Mouse (Mus musculus): ENCODE measurements around the gene Zbtb24. TPM values are rescaled to one million over a fixed set of nuclear protein-coding genes. Genes with fewer than 3 reads are reported as not detected.
A peak's percentile ranks its signal among the peaks of the same experiment; 100 is the strongest.

Zbtb24 gene
- polyA plus RNA-seq, 1 experiment from 2014 or later, result 17.3 TPM

- H3K4me2 ChIP-seq, result no peak overlapping the region
- no peak overlapping the region for H3K4me3 ChIP-seq (replicated peaks)
- H3K9me3 ChIP-seq, result no peaks in the 10 kb centered on the region
- H3K4me1 ChIP-seq, result peaks cover 13% of the 10 kb centered on the region; the same call in 1 of the 2 replicates
- H3K27ac ChIP-seq, result no peak overlapping the region
- H3K36me3 ChIP-seq, result no peaks in the 10 kb centered on the region
- no peak overlapping the region for H3K9ac ChIP-seq
- H3K27me3 ChIP-seq (replicated peaks), result no peaks in the 10 kb centered on the region
- ATAC-seq (ENCODE audit: insufficient read depth, low FRiP score, low read depth), result no peak
Observed at GRCm38 (mm10) chr10:41472534-41472933, 22.4 kb downstream of the Zbtb24 start.

- Histone ChIP-seq H3K9ac (no peak overlapping the region), H3K27ac (no peak overlapping the region), H3K36me3 (no peaks in the 10 kb centered on the region), H3K4me3 (replicated peaks) (no peak overlapping the region), H3K9me3 (no peaks in the 10 kb centered on the region), H3K4me2 (no peak overlapping the region), H3K4me1 (peaks cover 18% of the 10 kb centered on the region), H3K27me3 (replicated peaks) (no peaks in the 10 kb centered on the region)
- WGBS, result 71% methylated on average over 5 of the region's 5 CpGs
- ATAC-seq (ENCODE audit: insufficient read depth, low FRiP score, low read depth), result no peak
Observed at GRCm38 (mm10) chr10:41472962-41473481, 22.8 kb downstream of the Zbtb24 start.

GRCm38 (mm10) chr10:41473782-41474468, 23.7 kb downstream of the Zbtb24 start:
- Histone ChIP-seq H3K4me3 (replicated peaks) (no peak overlapping the region), H3K27me3 (replicated peaks) (no peaks in the 10 kb centered on the region), H3K4me2 (no peak overlapping the region), H3K9me3 (no peaks in the 10 kb centered on the region), H3K9ac (no peak overlapping the region), H3K4me1 (peaks cover 20% of the 10 kb centered on the region), H3K36me3 (no peaks in the 10 kb centered on the region), H3K27ac (peak overlapping the region; percentile 51; the same call in 1 of the 2 replicates)
- ATAC-seq (ENCODE audit: insufficient read depth, low FRiP score, low read depth), result no peak
- WGBS, result 63% methylated on average over 6 of the region's 6 CpGs

- peaks cover 20% of the 10 kb centered on the region for H3K4me1 ChIP-seq
- H3K4me3 ChIP-seq (replicated peaks), result no peak overlapping the region
- 0 out of 2 replicates have a peak, but pooled peaks cover 1% of the 10 kb centered on the region for H3K36me3 ChIP-seq
- H3K9me3 ChIP-seq, result no peaks in the 10 kb centered on the region
- no peak overlapping the region; the same call in 1 of the 2 replicates for H3K4me2 ChIP-seq
- no peaks in the 10 kb centered on the region for H3K27me3 ChIP-seq (replicated peaks)
- WGBS, result 52% methylated on average over 1 of the region's 1 CpGs
- no peak for ATAC-seq (ENCODE audit: insufficient read depth, low FRiP score, low read depth)
- H3K9ac ChIP-seq, result no peak overlapping the region
- H3K27ac ChIP-seq, result peak overlapping the region; percentile 57
Observed at GRCm38 (mm10) chr10:41474981-41475391, 24.8 kb downstream of the Zbtb24 start.

- WGBS, result under 1% methylated on average over 35 of the region's 35 CpGs
- peak within 1 kb of the TSS; percentile 56 for H3K9ac ChIP-seq
- peaks cover 6% of the 10 kb centered on the region; the same call in 1 of the 2 replicates for H3K36me3 ChIP-seq
- peaks cover 20% of the 10 kb centered on the region for H3K4me1 ChIP-seq
- peak within 1 kb of the TSS; percentile 89 for H3K27ac ChIP-seq
- ATAC-seq (ENCODE audit: insufficient read depth, low FRiP score, low read depth), result peak; percentile 66
- H3K27me3 ChIP-seq (replicated peaks), result no peaks in the 10 kb centered on the region
- no peaks in the 10 kb centered on the region for H3K9me3 ChIP-seq
- H3K4me2 ChIP-seq, result peak within 1 kb of the TSS; percentile 91
- peak within 1 kb of the TSS; percentile 64 for H3K4me3 ChIP-seq (replicated peaks)
Observed at GRCm38 (mm10) chr10:41476171-41477017, 26.2 kb downstream of the Zbtb24 start, which contains the start of gene Mical1. TSS of gene Mical1 (plus strand) at chr10:41476314.

GRCm38 (mm10) chr10:41477018-41477277, 26.8 kb downstream of the Zbtb24 start:
- Histone ChIP-seq H3K27ac (peak overlapping the region; percentile 89), H3K9me3 (no peaks in the 10 kb centered on the region), H3K4me2 (peak overlapping the region; percentile 91), H3K4me1 (peaks cover 20% of the 10 kb centered on the region), H3K36me3 (peaks cover 6% of the 10 kb centered on the region; the same call in 1 of the 2 replicates), H3K9ac (peak overlapping the region; percentile 56; the same call in 1 of the 2 replicates), H3K4me3 (replicated peaks) (peak overlapping the region; percentile 64), H3K27me3 (replicated peaks) (no peaks in the 10 kb centered on the region)
- 2% methylated on average over 9 of the region's 9 CpGs for WGBS
- no peak; the same call in 1 of the 2 replicates for ATAC-seq (ENCODE audit: insufficient read depth, low FRiP score, low read depth)

- H3K9ac ChIP-seq, result peak overlapping the region; percentile 56; the same call in 1 of the 2 replicates
- H3K27ac ChIP-seq, result peak overlapping the region; percentile 89
- peak overlapping the region; percentile 64 for H3K4me3 ChIP-seq (replicated peaks)
- peak; percentile 61 for ATAC-seq (ENCODE audit: insufficient read depth, low FRiP score, low read depth)
- peaks cover 20% of the 10 kb centered on the region for H3K4me1 ChIP-seq
- WGBS, result 7% methylated on average over 20 of the region's 20 CpGs
- H3K36me3 ChIP-seq, result peaks cover 6% of the 10 kb centered on the region; the same call in 1 of the 2 replicates
- peak overlapping the region; percentile 91 for H3K4me2 ChIP-seq
- H3K27me3 ChIP-seq (replicated peaks), result no peaks in the 10 kb centered on the region
- H3K9me3 ChIP-seq, result no peaks in the 10 kb centered on the region
Observed at GRCm38 (mm10) chr10:41477278-41478181, 27.3 kb downstream of the Zbtb24 start.

- WGBS, result 83% methylated on average over 3 of the region's 3 CpGs
- Histone ChIP-seq H3K4me2 (no peak overlapping the region), H3K36me3 (peaks cover 23% of the 10 kb centered on the region), H3K4me3 (replicated peaks) (no peak overlapping the region), H3K4me1 (peaks cover 20% of the 10 kb centered on the region), H3K27ac (no peak overlapping the region), H3K9ac (no peak overlapping the region), H3K9me3 (no peaks in the 10 kb centered on the region), H3K27me3 (replicated peaks) (no peaks in the 10 kb centered on the region)
- no peak for ATAC-seq (ENCODE audit: insufficient read depth, low FRiP score, low read depth)
Observed at GRCm38 (mm10) chr10:41479961-41480360, 29.8 kb downstream of the Zbtb24 start.

- ATAC-seq (ENCODE audit: insufficient read depth, low FRiP score, low read depth), result no peak
- no peaks in the 10 kb centered on the region for H3K9me3 ChIP-seq
- H3K4me2 ChIP-seq, result no peak overlapping the region
- 69% methylated on average over 33 of the region's 33 CpGs for WGBS
- no peak overlapping the region for H3K27ac ChIP-seq
- H3K4me1 ChIP-seq, result peaks cover 15% of the 10 kb centered on the region; the same call in 1 of the 2 replicates
- no peaks in the 10 kb centered on the region for H3K27me3 ChIP-seq (replicated peaks)
- H3K9ac ChIP-seq, result no peak overlapping the region
- no peak overlapping the region for H3K4me3 ChIP-seq (replicated peaks)
- H3K36me3 ChIP-seq, result peaks cover 35% of the 10 kb centered on the region
Observed at GRCm38 (mm10) chr10:41480938-41481880, 31.0 kb downstream of the Zbtb24 start.

- H3K4me1 ChIP-seq, result peaks cover 8% of the 10 kb centered on the region; the same call in 1 of the 2 replicates
- no peak for ATAC-seq (ENCODE audit: insufficient read depth, low FRiP score, low read depth)
- H3K9me3 ChIP-seq, result no peaks in the 10 kb centered on the region
- H3K27me3 ChIP-seq (replicated peaks), result no peaks in the 10 kb centered on the region
- no peak overlapping the region for H3K4me3 ChIP-seq (replicated peaks)
- H3K27ac ChIP-seq, result no peak overlapping the region
- no peak overlapping the region for H3K4me2 ChIP-seq
- 84% methylated on average over 7 of the region's 7 CpGs for WGBS
- peaks cover 46% of the 10 kb centered on the region for H3K36me3 ChIP-seq
- no peak overlapping the region for H3K9ac ChIP-seq
Observed at GRCm38 (mm10) chr10:41482446-41482845, 32.3 kb downstream of the Zbtb24 start.

Data from stomach, embryonic 15.5 days (tissue).